Mouse (Mus musculus) urinary bladder, postnatal 36 days (tissue): ENCODE data around the gene Atp8b5.
A peak's percentile ranks its signal among the peaks of the same experiment; 100 is the strongest.

Experiments
- DNase-seq, 2 experiments: peaks; one replicate each; pipeline ENCODE4 v3.0.0; 2022; ENCODE audit warnings: low spot score in 2 of 2, mixed read lengths in 1 of 2

Atp8b5 gene

GRCm38 (mm10) chr4:43266623-43267322, at the start of gene Atp8b5:
Gene Atp8b5 (plus strand): TSS chr4:43267159.
- DNase-seq: peak; percentile 78 to 86

- no peak for DNase-seq
Observed at GRCm38 (mm10) chr4:43217997-43218396, 49.0 kb upstream of the Atp8b5 start.

GRCm38 (mm10) chr4:43231821-43232220, 35.1 kb upstream of the Atp8b5 start:
- DNase-seq: no peak

- DNase-seq: no peak
Observed at GRCm38 (mm10) chr4:43232985-43233384, 34.0 kb upstream of the Atp8b5 start.

GRCm38 (mm10) chr4:43233489-43233888, 33.5 kb upstream of the Atp8b5 start:
- no peak for DNase-seq

GRCm38 (mm10) chr4:43236898-43237297, 30.1 kb upstream of the Atp8b5 start:
- DNase-seq: no peak

- no peak for DNase-seq
Observed at GRCm38 (mm10) chr4:43240716-43241115, 26.2 kb upstream of the Atp8b5 start.

- DNase-seq: no peak
Observed at GRCm38 (mm10) chr4:43244022-43244421, 22.9 kb upstream of the Atp8b5 start.

GRCm38 (mm10) chr4:43245776-43246175, 21.2 kb upstream of the Atp8b5 start:
- no peak for DNase-seq

GRCm38 (mm10) chr4:43248026-43248425, 18.9 kb upstream of the Atp8b5 start:
- no peak for DNase-seq

- DNase-seq: no peak
Observed at GRCm38 (mm10) chr4:43248909-43249308, 18.1 kb upstream of the Atp8b5 start.

- no peak for DNase-seq
Observed at GRCm38 (mm10) chr4:43251269-43251668, 15.7 kb upstream of the Atp8b5 start.

GRCm38 (mm10) chr4:43257040-43257439, 9.9 kb upstream of the Atp8b5 start:
- no peak for DNase-seq

GRCm38 (mm10) chr4:43258556-43258955, 8.4 kb upstream of the Atp8b5 start:
- no peak for DNase-seq

- DNase-seq: no peak
Observed at GRCm38 (mm10) chr4:43259435-43259834, 7.5 kb upstream of the Atp8b5 start.

- DNase-seq: peak in 1 of 2 experiments; percentile 10
Observed at GRCm38 (mm10) chr4:43260096-43260495, 6.9 kb upstream of the Atp8b5 start.

- no peak for DNase-seq
Observed at GRCm38 (mm10) chr4:43262821-43263220, 4.1 kb upstream of the Atp8b5 start.

- DNase-seq: no peak
Observed at GRCm38 (mm10) chr4:43266146-43266545, 813 bp upstream of the Atp8b5 start.

- DNase-seq: no peak
Observed at GRCm38 (mm10) chr4:43267323-43267658, 332 bp downstream of the Atp8b5 start.

GRCm38 (mm10) chr4:43285476-43285875, 18.5 kb downstream of the Atp8b5 start:
- no peak for DNase-seq

GRCm38 (mm10) chr4:43287305-43287704, 20.3 kb downstream of the Atp8b5 start:
- no peak for DNase-seq

GRCm38 (mm10) chr4:43294001-43294400, 27.0 kb downstream of the Atp8b5 start:
- DNase-seq: no peak

GRCm38 (mm10) chr4:43309696-43310338, 42.9 kb downstream of the Atp8b5 start:
- DNase-seq: no peak

GRCm38 (mm10) chr4:43321536-43321935, 54.6 kb downstream of the Atp8b5 start:
- DNase-seq: no peak
